Mouse (Mus musculus) testis, postnatal 10 days (tissue): Measurements from ENCODE around the gene Fcer1g.
A peak's percentile ranks its signal among the peaks of the same experiment; 100 is the strongest.

Experiments used
- DNase-seq: peaks from one replicate; pipeline ENCODE4 v3.0.0; 2021; ENCODE audit warnings: low spot score

The Fcer1g gene

GRCm38 (mm10) chr1:171265971-171266744 is 32.0 kb upstream of the Fcer1g start:
- DNase-seq = no peak

GRCm38 (mm10) chr1:171263666-171264461 is 29.7 kb upstream of the Fcer1g start:
- DNase-seq = no peak

- DNase-seq = no peak
Observed at GRCm38 (mm10) chr1:171263185-171263611, 29.0 kb upstream of the Fcer1g start.

GRCm38 (mm10) chr1:171262594-171263130 is 28.5 kb upstream of the Fcer1g start:
- no peak for DNase-seq

GRCm38 (mm10) chr1:171260316-171260715 is 26.2 kb upstream of the Fcer1g start:
- no peak for DNase-seq

- no peak for DNase-seq
Observed at GRCm38 (mm10) chr1:171258921-171259320, 24.8 kb upstream of the Fcer1g start.

- no peak for DNase-seq
Observed at GRCm38 (mm10) chr1:171257781-171258180, 23.6 kb upstream of the Fcer1g start.

GRCm38 (mm10) chr1:171256937-171257548 is 22.9 kb upstream of the Fcer1g start:
- DNase-seq = peak; percentile 71

GRCm38 (mm10) chr1:171256095-171256818 is 22.1 kb upstream of the Fcer1g start:
- no peak for DNase-seq

GRCm38 (mm10) chr1:171252415-171252814 is 18.2 kb upstream of the Fcer1g start:
- no peak for DNase-seq

GRCm38 (mm10) chr1:171251594-171252324 is 17.6 kb upstream of the Fcer1g start:
- peak; percentile 68 for DNase-seq

GRCm38 (mm10) chr1:171250680-171251593 is 16.8 kb upstream of the Fcer1g start, which contains the start of gene Ndufs2:
Ndufs2 (minus strand) TSS chr1:171251388.
- DNase-seq = no peak

- DNase-seq = peak; percentile 63
Observed at GRCm38 (mm10) chr1:171249913-171250600, 15.9 kb upstream of the Fcer1g start, which contains the start of gene Adamts4. Adamts4 (plus strand) TSS chr1:171250421.

GRCm38 (mm10) chr1:171248386-171249226 is 14.4 kb upstream of the Fcer1g start:
- DNase-seq = no peak

- no peak for DNase-seq
Observed at GRCm38 (mm10) chr1:171247916-171248315, 13.8 kb upstream of the Fcer1g start.

GRCm38 (mm10) chr1:171247453-171247841 is 13.3 kb upstream of the Fcer1g start:
- DNase-seq = peak; percentile 55

GRCm38 (mm10) chr1:171246709-171247452 is 12.7 kb upstream of the Fcer1g start:
- peak; percentile 98 for DNase-seq
